Mouse (Mus musculus): ENCODE results near the gene Gm20388.

DNA sequence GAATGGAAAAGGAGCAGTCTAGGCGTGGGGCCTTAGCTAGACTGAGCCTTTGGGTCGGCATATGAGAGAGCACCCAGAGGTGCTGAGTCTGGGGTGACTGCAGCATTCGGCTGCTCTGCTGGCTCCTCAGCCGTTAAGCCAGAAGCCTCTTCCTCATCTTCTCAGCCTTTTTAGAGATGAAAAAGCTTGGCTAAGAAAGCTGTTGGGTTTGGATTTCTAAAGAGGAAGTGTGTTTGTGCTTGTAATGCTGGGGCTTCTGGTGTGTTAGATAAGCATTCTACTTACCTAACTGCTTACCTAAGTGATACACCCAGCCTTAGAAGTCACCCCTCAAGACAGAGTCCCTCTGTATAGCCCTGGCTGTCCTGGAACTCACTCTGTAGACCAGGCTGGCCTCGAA lies 3540.1 kb downstream of the Gm20388 start:
- TF ChIP-seq POLR2A (IDR thresholded peaks at IDR 0.05; ENCODE audit: borderline replicate concordance, insufficient read depth, low read length) (no peak), CTCF (IDR thresholded peaks at IDR 0.05; ENCODE audit: borderline replicate concordance, insufficient read depth, low read depth, low read length) (no peak)
